Mouse (Mus musculus): Measurements from ENCODE around the gene Gmip.

Gmip gene

GRCm38 (mm10) chr8:69808094-69808863 is at the start of gene Gmip:
TSS of gene Gmip (plus strand) at chr8:69808679.
- DNase-seq: peak; percentile 56

- DNase-seq: no peak
These were observed 46.5 kb upstream of the Gmip start for GRCm38 (mm10) chr8:69761814-69762445.

- no peak for DNase-seq
These were observed 37.3 kb upstream of the Gmip start for GRCm38 (mm10) chr8:69771221-69771620.

DNA sequence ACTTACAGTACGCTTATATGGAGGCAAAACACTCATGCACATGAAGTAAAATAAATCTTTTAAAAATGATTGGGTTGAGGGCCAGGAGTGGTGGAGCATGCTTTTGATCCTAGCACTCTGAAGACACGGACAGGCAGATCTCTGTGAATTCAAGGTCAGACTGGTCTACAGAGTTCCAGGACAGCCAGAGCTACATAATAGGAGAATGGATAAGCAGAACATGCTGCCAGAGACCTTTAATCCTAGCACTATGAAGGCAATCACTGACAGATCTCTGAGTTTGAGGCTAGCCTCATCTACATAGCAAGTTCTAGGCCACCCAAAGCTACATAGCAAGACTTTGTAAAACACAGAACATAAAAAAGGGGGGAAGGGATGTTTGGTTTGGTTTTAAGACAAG is 36.4 kb upstream of the Gmip start:
- no peak for DNase-seq

- peak; percentile 89 for DNase-seq
These were observed 33.9 kb upstream of the Gmip start, which contains the start of gene Gm20422 for GRCm38 (mm10) chr8:69774503-69775148. TSS of gene Gm20422 (minus strand) at chr8:69774886.

GRCm38 (mm10) chr8:69775149-69775534 is 33.3 kb upstream of the Gmip start:
- no peak for DNase-seq

DNA sequence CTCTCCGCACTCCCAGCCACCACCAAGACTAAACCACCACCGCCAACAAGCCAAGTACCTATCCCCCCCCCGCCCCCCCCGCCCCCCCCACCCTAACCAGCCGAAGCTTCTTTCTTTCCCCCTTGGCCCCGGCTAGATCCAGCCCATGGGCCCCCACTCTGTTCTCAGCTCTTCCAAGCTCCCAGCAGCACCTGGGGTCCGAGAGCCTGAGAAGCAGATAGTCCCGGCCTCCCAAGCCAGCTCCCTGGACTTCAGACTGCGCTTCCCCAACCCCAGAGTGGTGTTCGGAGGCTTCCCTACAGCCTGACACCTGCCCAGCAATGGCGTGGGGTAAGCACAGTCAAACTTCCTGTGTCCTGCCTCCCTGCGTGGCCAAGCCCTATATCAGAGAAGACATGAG is 31.4 kb upstream of the Gmip start:
- DNase-seq: no peak

- no peak for DNase-seq
These were observed 19.4 kb upstream of the Gmip start for GRCm38 (mm10) chr8:69789105-69789504.

DNA sequence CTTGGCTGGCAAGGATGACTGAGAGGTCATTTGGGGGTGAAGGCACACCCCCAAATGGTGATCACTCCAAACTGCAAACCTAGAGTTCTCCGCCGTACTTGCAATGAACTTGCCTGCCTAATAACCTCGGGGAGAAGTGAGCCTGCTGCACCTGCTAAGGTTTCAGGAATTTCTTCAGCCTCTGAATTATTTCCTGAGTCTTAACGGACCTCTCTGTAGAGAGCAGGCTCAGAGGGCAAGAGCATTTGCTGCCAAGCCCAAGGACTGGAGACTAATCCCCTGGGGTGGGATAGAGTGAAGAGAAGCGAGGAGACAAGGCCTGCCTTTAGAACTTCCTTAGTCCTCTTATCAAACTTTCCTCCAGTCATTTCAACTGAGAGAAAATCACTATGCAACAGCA is 18.7 kb upstream of the Gmip start:
- no peak for DNase-seq

GRCm38 (mm10) chr8:69790364-69790763 is 18.1 kb upstream of the Gmip start:
- DNase-seq: no peak

- DNase-seq: peak; percentile 89
These were observed 17.6 kb upstream of the Gmip start, which contains the start of the genes Atp13a1 and Zfp866 for GRCm38 (mm10) chr8:69790773-69791367. TSS of gene Atp13a1 (plus strand) at chr8:69791163. TSS of gene Zfp866 (minus strand) at chr8:69791178.

DNA sequence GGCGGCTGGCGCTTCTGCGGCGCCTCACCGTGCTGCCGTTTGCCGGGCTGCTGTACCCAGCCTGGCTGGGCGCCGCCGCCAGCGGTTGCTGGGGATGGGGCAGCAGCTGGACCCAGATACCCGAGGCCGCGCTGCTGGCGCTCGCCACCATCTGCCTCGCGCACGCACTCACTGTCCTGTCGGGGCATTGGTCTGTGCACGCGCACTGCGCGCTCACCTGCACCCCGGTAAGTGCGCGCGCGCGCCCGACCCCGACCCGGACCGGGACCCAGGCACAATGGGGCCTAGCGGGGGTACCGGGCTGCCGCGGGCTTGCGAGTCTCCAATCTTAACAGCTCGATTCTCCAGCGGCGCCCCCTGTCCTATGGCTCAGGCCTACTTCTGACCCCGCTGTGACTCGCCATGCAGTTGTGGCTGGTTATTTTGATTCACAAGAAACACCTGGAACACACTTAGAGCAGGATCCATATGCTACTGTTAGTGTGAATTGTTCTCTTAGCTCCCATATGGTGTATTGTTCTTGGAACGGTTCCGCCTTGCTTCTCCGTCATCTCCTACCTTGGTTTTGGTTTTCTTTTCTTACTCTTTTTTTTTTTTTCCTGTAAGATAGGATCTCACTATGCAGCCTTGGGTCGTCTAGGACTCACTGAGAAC is 16.9 kb upstream of the Gmip start:
- DNase-seq: no peak

DNA sequence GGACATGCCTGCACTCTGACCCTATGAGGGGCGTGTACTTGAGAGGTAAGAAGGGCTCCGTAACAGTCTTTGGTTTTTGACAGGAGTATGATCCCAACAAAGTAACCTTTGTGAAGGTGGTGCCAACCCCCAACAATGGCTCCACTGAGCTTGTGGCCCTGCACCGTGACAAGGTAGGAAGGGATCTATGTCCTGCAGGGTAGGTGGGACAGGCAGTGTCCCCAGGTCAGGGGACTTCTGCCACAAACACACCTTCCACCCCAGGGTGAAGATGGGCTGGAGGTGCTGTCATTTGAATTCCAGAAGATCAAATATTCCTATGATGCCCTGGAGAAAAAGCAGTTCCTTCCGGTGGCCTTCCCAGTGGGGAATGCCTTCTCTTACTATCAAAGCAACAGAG is 14.8 kb upstream of the Gmip start:
- peak; percentile 1 for DNase-seq

DNA sequence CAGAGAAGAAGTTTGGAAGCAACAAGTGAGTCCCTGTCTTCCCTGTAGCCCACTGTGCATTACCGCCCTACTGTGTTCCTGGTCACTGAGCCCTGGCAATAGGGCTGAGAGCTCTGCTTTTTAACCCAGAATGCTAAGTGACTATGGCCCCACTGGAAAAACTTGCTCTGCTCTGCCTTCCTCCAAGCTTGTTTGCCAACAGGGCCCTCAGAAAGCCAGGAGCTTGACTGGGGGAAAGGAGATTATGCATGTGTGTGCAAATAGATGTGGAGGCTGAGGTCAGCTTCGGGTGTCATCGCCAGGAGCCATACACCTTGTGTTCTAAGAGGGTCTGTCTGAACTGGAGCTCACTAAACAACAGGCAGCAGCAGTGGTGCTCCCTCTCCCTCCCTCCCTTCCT is 14.4 kb upstream of the Gmip start:
- peak; percentile 1 for DNase-seq

- DNase-seq: no peak
These were observed 13.6 kb upstream of the Gmip start for GRCm38 (mm10) chr8:69794901-69795300.

GRCm38 (mm10) chr8:69796721-69797345 is 11.6 kb upstream of the Gmip start:
- DNase-seq: no peak

GRCm38 (mm10) chr8:69797661-69798060 is 10.8 kb upstream of the Gmip start:
- DNase-seq: no peak

DNA sequence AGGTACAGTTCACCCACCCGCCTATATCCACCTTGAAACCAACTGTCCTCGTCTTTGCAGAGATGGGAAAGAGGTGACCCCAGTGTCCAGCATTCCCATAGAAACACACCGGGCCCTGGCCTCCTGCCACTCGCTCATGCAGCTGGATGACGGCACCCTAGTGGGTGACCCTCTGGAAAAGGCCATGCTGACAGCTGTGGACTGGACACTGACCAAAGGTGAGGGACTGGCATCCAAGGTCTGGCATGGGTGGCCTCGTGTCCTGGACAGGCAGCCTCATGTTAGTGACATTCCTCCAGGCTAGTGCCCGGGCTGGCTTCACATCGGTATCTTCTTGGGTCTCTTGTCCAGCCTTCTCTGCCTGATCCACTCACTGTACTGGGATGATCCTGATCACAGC is 9.2 kb upstream of the Gmip start:
- DNase-seq: no peak

DNA sequence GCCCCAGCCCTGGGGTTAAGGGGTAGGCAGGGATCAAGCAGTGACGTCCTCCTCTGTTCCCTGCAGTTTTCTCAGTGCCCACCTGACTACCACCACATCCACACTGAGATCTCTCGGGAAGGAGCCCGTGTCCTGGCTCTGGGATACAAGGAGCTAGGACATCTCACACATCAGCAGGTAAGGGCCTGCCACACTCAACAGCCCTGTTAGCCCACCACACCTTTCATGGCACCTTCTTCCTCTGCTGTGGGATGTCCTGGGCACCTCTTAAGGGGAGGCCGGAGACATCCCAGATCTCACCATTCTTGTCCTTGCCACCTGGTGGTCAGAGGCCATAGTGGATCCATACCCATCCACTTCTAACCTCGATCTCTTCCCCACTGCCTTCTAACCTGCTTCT is 8.5 kb upstream of the Gmip start:
- DNase-seq: peak; percentile 1

DNA sequence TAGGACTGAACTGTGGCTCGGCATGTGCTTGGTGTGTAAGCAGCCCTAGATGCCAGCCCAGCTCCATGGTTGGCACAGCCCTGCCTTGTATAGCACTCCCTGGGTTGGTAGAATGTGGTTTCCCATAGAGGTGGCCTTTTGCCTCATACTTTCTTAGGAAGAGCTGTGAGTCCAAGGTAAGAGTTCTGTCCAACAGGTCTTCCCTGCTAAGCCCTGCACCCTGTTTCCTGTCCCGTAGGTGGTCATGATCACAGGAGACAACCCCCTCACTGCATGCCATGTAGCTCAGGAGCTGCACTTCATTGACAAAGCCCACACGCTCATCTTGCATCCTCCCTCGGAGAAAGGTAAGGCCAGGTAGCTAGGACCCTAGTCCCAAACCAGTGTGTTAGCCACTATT is 6.7 kb upstream of the Gmip start:
- DNase-seq: peak; percentile 1

- peak; percentile 1 for DNase-seq
These were observed 6.3 kb upstream of the Gmip start for GRCm38 (mm10) chr8:69802216-69802615.

- peak; percentile 2 for DNase-seq
These were observed 5.1 kb upstream of the Gmip start for GRCm38 (mm10) chr8:69803366-69803765.

All from right cerebral cortex, postnatal 25 days (tissue).